Mouse (Mus musculus) kidney, embryonic 14.5 days (tissue): ENCODE results near the gene Ttll8. TPM values are rescaled to one million over a fixed set of nuclear protein-coding genes. Genes with fewer than 3 reads are reported as not detected.

Source experiments
- ATAC-seq: fragments of 200-750 bp; cut with Nextera tagmentation; 2 replicates; pipeline ENCODE4 v1.8.0; 2017; ENCODE audit warnings: moderate number of reproducible peaks, mild to moderate bottlenecking, moderate TSS enrichment, moderate library complexity; ENCODE audit not compliant: low FRiP score, low TSS enrichment
- H3K27ac ChIP-seq: fragments of 300-500 bp; sonication (generic); 2 replicates; pipeline ENCODE4 v1.5.1; 2014; ENCODE audit warnings: low read depth, mild to moderate bottlenecking, low read length, moderate library complexity, mixed read lengths
- H3K27me3 ChIP-seq: fragments of 300-500 bp; sonication (generic); 2 replicates; pipeline ENCODE4 v1.6.1; 2014; ENCODE audit warnings: mild to moderate bottlenecking, low read length; ENCODE audit not compliant: control insufficient read depth, insufficient read depth
- H3K36me3 ChIP-seq: fragments of 300-500 bp; sonication (generic); 2 replicates; pipeline ENCODE4 v1.6.1; 2014; ENCODE audit warnings: low read length, mixed read lengths; ENCODE audit not compliant: control insufficient read depth, insufficient read depth
- H3K4me1 ChIP-seq: fragments of 300-500 bp; sonication (generic); 2 replicates; pipeline ENCODE4 v1.6.1; 2014; ENCODE audit warnings: low read length, mixed read lengths; ENCODE audit not compliant: control insufficient read depth, insufficient read depth
- H3K4me2 ChIP-seq: fragments of 300-500 bp; sonication (generic); replicated peaks from 2 replicates; pipeline ENCODE4 v1.6.1; 2014; ENCODE audit warnings: low read depth, mild to moderate bottlenecking, low read length
- H3K4me3 ChIP-seq: fragments of 300-500 bp; sonication (generic); 2 replicates; pipeline ENCODE4 v1.5.1; 2014; ENCODE audit warnings: mild to moderate bottlenecking, low read length
- H3K9ac ChIP-seq: fragments of 300-500 bp; sonication (generic); 2 replicates; pipeline ENCODE4 v1.6.1; 2014; ENCODE audit warnings: low read depth, mild to moderate bottlenecking, low read length, moderate library complexity
- H3K9me3 ChIP-seq: fragments of 300-500 bp; sonication (generic); 2 replicates; pipeline ENCODE4 v1.6.1; 2016; ENCODE audit warnings: low read length; ENCODE audit not compliant: control insufficient read depth
- WGBS: fragments of 180-500 bp; shearing (Covaris S2); extraction: QIAGEN DNeasy Blood & Tissue Kit; methylation state at CpG from one replicate; pipeline ENCODE4 v1.1.7; 2014; 5-methylcytosine and 5-hydroxymethylcytosine counted together
- polyA plus RNA-seq: library from polyadenylated mRNA; unstranded; fragments of >200 nt; fragmentation: Nextera tagmentation; extraction: Ambion mirVana; gene quantifications from 2 replicates; pipeline ENCODE4 v1.2.1, GENCODE M21; 2014

Ttll8 gene
- polyA plus RNA-seq, 1 experiment from 2014 or later: not detected

DNA sequence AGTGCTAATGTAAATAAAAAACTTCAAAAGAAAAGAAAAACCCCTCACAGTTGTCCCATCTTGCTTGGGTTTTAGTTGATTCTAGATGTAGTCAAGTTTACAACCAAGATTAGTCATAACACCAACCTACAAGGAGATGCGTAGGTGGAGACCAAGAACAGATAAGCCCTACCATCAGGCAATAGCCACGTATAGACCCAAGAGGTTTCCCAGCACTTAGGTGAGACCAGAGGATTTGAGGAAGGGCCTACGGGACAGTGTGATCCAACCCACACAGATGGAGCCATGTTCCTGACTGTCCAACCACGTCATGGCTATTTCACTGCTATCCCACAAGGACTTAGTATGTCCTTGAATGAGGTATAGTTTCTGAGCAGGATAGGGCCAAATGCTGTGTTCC, 18.1 kb upstream of the Ttll8 start:
- Histone ChIP-seq H3K4me1 (no peaks in the 10 kb centered on the region), H3K4me2 (no peak overlapping the region), H3K36me3 (no peaks in the 10 kb centered on the region), H3K4me3 (no peak overlapping the region), H3K9ac (no peak overlapping the region), H3K27ac (no peak overlapping the region), H3K27me3 (no peaks in the 10 kb centered on the region), H3K9me3 (no peaks in the 10 kb centered on the region)
- 86% methylated on average over 4 of the region's 4 CpGs for WGBS
- no peak for ATAC-seq

DNA sequence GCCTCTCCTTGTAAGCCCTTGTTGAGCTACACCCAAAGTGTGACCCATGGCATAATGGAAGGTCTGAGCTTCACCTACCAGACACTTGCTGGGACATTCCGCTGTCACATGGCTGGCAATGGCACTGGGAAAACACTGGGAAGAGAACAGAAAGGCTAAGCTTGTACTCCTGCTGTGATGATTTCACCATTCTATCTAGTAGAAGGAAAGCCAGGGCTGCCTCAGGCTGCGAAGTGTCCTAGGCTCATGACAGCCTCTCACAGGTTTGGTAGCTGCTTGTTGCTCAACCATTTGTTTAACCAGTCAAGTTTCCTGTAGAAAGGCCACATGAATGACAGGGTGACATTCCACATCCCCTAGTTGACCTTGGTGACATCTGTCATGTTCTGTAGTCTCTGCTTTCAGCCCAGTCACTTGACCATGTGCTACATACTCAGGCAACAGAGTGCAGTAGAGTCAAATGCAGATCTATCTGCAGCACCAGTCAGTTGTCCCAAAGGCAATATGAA, 9.9 kb upstream of the Ttll8 start:
- no peaks in the 10 kb centered on the region for H3K4me1 ChIP-seq
- H3K4me2 ChIP-seq: no peak overlapping the region
- no peaks in the 10 kb centered on the region for H3K36me3 ChIP-seq
- WGBS: 93% methylated on average over 2 of the region's 2 CpGs
- H3K4me3 ChIP-seq: no peak overlapping the region
- no peak for ATAC-seq
- no peak overlapping the region for H3K27ac ChIP-seq
- no peaks in the 10 kb centered on the region for H3K27me3 ChIP-seq
- no peak overlapping the region for H3K9ac ChIP-seq
- H3K9me3 ChIP-seq: no peaks in the 10 kb centered on the region

DNA sequence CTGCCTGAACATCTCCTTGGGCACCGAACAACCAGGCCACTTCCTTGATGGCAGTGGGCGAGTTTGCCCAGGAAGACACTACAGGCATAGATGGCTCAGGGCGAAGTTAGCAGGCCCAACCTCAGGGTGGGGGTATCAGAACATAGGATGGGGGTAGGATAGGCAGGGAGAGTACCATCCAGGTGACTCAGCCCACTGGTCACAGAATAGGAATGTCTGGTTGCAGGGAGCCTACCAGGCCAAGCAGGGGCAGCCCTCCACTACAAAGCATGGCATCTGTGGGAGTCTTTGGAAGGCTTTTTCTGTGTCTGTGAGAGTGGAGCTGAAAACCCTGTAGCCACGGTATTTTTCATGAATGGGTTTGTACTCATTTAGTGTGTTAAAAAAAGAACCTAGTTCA, 3.3 kb upstream of the Ttll8 start:
- 84% methylated on average over 4 of the region's 4 CpGs for WGBS
- no peak for ATAC-seq
- Histone ChIP-seq H3K4me3 (no peak overlapping the region), H3K9me3 (no peaks in the 10 kb centered on the region), H3K36me3 (no peaks in the 10 kb centered on the region), H3K9ac (no peak overlapping the region), H3K4me2 (no peak overlapping the region), H3K27ac (no peak overlapping the region), H3K4me1 (no peaks in the 10 kb centered on the region), H3K27me3 (peaks cover 10% of the 10 kb centered on the region; the same call in 1 of the 2 replicates)

DNA sequence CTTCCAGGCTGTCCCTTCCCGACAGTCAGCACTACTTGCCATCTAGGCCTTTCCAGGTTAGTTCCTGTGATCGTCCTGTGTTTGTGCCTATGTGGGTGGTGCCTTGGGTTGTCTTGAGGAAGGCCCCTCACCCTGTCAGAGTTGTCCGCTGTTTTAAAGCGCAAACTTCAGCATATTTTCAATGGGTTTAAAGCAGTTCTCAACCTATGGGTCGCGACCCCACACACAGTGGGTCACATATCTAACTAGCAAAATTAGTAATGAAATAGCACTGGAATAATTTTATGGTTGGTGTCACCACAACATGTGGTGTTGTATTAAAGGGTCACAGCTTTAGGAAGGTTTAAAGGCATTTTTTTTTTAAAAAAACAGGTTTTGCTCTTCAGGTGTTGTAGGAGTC, 1.1 kb upstream of the Ttll8 start:
- no peak overlapping the region for H3K27ac ChIP-seq
- H3K27me3 ChIP-seq: peaks cover 10% of the 10 kb centered on the region; the same call in 1 of the 2 replicates
- no peaks in the 10 kb centered on the region for H3K36me3 ChIP-seq
- no peak overlapping the region for H3K4me2 ChIP-seq
- H3K4me3 ChIP-seq: no peak overlapping the region
- WGBS: 81% methylated on average over 6 of the region's 6 CpGs
- ATAC-seq: no peak
- no peaks in the 10 kb centered on the region for H3K4me1 ChIP-seq
- H3K9ac ChIP-seq: no peak overlapping the region
- H3K9me3 ChIP-seq: no peaks in the 10 kb centered on the region

DNA sequence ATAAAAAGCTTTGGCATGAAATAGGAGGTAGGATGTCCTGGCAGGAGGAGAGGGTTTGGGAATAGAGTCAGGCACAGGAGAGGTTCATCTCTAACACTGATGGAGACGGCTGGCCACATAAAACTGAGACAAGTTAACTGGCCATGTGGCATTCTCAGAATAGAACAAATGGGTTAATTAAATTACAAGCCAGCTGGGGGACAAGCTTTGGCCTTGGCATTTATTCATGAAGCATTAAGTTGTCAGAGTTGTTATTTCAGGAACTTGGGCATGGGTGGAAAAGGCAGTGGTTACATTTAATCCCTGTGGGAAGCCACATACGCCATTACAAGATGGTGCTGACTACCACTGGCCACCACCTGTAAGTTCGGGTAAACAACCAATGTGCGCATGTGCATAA, 3.0 kb downstream of the Ttll8 start:
- WGBS: 71% methylated on average over 4 of the region's 4 CpGs
- Histone ChIP-seq H3K36me3 (no peaks in the 10 kb centered on the region), H3K27ac (no peak overlapping the region), H3K9me3 (no peaks in the 10 kb centered on the region), H3K9ac (no peak overlapping the region), H3K4me2 (no peak overlapping the region), H3K27me3 (peaks cover 10% of the 10 kb centered on the region; the same call in 1 of the 2 replicates), H3K4me1 (no peaks in the 10 kb centered on the region), H3K4me3 (no peak overlapping the region)
- no peak for ATAC-seq

DNA sequence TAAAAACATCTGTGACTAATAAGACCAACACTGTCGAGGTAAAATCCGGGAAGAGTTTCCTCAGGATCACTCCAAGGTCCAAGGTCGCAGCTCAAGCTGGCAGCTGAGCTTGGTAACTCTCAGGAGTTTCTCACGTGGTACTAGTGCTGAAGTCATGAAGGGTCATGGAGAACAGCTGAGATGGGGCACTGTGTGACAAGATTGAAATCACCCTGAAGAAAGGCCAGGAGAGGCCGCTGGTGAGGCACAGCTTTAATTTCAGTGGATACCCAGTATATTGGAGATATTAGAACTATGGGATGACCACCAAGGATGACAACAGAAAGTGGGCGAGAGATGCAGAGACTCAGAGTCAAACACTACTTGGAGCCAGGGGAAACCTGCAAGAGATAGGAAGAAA, 7.4 kb downstream of the Ttll8 start:
- H3K27me3 ChIP-seq: no peaks in the 10 kb centered on the region
- no peak overlapping the region for H3K4me2 ChIP-seq
- H3K4me3 ChIP-seq: no peak overlapping the region
- H3K36me3 ChIP-seq: no peaks in the 10 kb centered on the region
- H3K27ac ChIP-seq: no peak overlapping the region
- H3K9ac ChIP-seq: no peak overlapping the region
- H3K9me3 ChIP-seq: no peaks in the 10 kb centered on the region
- no peaks in the 10 kb centered on the region for H3K4me1 ChIP-seq
- 48% methylated on average over 6 of the region's 6 CpGs for WGBS
- no peak for ATAC-seq

DNA sequence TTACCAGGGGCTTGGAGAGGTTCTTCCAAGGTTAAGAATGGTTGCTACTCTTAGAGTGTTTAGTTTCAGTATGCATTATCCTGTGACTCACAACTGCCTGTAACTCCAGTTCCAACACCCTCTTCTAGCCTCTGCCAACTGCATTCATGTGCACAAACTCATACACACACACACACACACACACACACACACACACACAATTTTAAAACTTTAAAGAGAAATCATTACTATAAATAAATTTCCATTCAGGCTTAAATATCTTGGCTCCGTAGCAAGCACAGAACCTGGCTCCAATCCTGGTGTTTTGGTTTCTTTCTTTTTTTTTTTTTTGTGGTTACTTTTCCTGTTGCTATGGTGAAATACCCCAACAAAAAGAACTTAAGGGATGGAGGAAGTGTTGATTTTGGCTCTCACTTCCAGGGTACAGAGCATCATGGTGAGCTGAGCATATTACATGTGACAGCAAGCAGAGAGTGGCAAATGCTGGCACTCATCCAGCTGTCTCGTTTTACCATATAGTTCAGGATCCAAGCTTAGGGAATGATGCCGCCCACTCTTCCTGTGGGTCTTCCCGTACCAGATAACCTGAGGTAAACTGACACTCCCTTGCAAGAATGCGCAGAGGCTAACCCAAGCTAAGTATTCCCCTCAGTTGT, 10.2 kb downstream of the Ttll8 start:
- no peak for ATAC-seq

DNA sequence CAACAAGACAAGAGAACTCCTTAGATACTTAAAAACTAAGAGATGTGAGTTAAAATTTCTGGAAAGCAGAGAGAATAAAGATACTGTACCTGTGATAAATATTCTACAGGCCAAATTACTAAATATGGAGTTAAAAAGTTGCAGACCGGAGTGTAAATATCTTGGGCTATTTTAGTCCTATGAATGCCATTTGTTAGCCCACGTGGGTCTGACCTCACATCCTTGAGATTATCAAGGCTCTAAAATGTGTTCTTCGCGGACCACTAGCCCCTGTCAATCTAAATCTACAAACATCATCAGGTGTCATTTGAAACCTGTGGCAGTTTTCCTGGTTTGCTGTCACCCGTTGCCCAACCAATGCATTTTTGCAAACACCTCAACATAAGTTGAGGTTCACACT, 11.4 kb downstream of the Ttll8 start:
- Histone ChIP-seq H3K4me2 (no peak overlapping the region), H3K27ac (no peak overlapping the region), H3K27me3 (no peaks in the 10 kb centered on the region), H3K9me3 (no peaks in the 10 kb centered on the region), H3K4me3 (no peak overlapping the region), H3K4me1 (no peaks in the 10 kb centered on the region), H3K9ac (no peak overlapping the region), H3K36me3 (no peaks in the 10 kb centered on the region)
- no peak for ATAC-seq
- 75% methylated on average over 5 of the region's 5 CpGs for WGBS

More for the DNA sequence above, 10.2 kb downstream of the Ttll8 start:
- no peak overlapping the region for H3K27ac ChIP-seq
- no peaks in the 10 kb centered on the region for H3K36me3 ChIP-seq
- no peak overlapping the region for H3K4me3 ChIP-seq
- 86% methylated on average over 5 of the region's 5 CpGs for WGBS
- no peaks in the 10 kb centered on the region for H3K9me3 ChIP-seq
- no peaks in the 10 kb centered on the region for H3K4me1 ChIP-seq
- H3K9ac ChIP-seq: no peak overlapping the region
- no peak overlapping the region for H3K4me2 ChIP-seq
- no peaks in the 10 kb centered on the region for H3K27me3 ChIP-seq

DNA sequence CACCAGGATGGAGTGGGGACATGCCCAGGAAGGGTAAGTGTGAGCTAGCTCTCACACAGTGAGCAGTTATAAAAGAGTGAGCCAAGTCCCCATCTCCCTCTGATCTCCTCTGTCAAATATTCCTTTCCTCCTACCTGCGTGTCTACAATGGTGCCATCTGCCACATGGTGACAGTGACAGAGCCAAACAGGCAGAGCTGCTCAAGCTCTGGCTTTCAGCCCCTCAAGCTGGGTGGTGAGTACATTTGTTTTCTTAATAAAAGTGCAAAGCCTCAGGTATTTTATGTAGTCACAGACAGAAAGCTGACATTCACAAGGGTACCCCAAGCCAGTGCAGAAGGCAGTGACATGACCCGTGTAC, 16.9 kb downstream of the Ttll8 start:
- Histone ChIP-seq H3K9me3 (no peaks in the 10 kb centered on the region), H3K4me2 (no peak overlapping the region), H3K27me3 (no peaks in the 10 kb centered on the region), H3K36me3 (no peaks in the 10 kb centered on the region), H3K9ac (no peak overlapping the region), H3K27ac (no peak overlapping the region), H3K4me1 (no peaks in the 10 kb centered on the region), H3K4me3 (no peak overlapping the region)
- no peak for ATAC-seq
- WGBS: 66% methylated on average over 2 of the region's 2 CpGs
